Mouse (Mus musculus) bone marrow macrophage, adult 2 months (primary cell): ENCODE data around the gene Gm7030. TPM values are rescaled to one million over a fixed set of nuclear protein-coding genes. Genes with fewer than 3 reads are reported as not detected.
"Not testable (repeated sequence)": the region's sequence is repeated elsewhere in the genome, so short reads cannot be mapped to it uniquely, and the experiment has no call there.

Experiments used
- H3K27ac ChIP-seq: 2 replicates; pipeline ENCODE4 v1.5.1; 2012; ENCODE audit warnings: low read depth, low read length; ENCODE audit not compliant: insufficient read depth
- H3K4me1 ChIP-seq: 2 replicates; pipeline ENCODE4 v1.6.1; 2012; ENCODE audit warnings: low read length; ENCODE audit not compliant: control insufficient read depth, insufficient read depth
- H3K4me3 ChIP-seq: 2 replicates; pipeline ENCODE4 v1.5.1; 2012; ENCODE audit warnings: mild to moderate bottlenecking, low read length, moderate library complexity; ENCODE audit not compliant: insufficient read depth
- CTCF ChIP-seq: IDR thresholded peaks from 2 replicates; pipeline ENCODE4 v1.5.1; 2012; ENCODE audit warnings: low read depth, mild to moderate bottlenecking, low read length, moderate library complexity
- POLR2A ChIP-seq: IDR thresholded peaks from 2 replicates; pipeline ENCODE4 v1.6.1; 2012; ENCODE audit warnings: mild to moderate bottlenecking, low read depth, low read length, borderline replicate concordance
- polyA plus RNA-seq: library from polyadenylated mRNA; stranded (reverse); fragments of >200 nt; gene quantifications from 2 replicates; pipeline ENCODE4 v1.2.4, GENCODE M21; 2012; ENCODE audit not compliant: missing spikeins, insufficient read depth, insufficient read length

The Gm7030 gene
- polyA plus RNA-seq, 1 experiment = not detected

DNA sequence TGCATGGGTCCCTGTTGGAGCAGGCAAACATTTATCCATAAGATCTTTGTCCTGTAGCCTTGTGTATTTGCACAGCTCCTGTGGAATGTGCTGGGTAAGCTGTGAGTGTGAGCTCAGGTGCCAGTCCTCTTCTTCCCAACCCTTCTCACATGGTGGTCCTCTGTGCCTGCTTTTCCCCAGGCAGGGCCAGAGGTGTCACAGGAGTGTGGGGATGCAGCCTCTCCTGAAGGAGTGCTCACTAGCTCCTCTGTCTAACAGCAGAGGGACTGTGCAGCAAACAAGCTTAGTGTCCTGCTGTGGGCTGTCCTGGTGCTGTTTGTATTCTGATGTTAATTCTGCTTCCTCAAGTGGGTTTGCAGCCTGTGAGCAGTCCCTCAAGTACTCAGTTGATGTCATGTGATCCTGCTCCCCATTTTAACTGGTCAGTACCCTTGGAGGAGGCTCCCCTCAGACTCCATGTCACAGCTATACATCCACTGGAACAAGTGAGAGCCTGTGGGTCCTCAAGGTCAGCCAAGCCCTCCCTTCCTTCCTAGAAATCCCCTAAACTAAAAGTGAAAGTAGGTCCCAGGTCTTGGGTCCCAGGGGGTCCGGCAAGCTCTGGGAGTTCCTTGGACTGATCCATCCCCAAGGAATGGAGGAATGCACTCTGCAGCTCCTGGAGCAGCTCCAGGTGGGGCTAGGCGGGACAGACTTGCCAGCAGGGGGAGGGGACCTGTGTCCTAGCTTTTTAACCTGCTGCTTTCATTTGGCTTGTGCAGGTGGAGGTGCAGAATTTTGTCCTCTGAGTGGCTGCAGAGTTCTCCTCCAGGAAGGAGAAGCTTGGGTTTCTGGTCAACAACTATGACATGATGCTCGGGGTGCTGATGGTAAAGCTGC, 25.3 kb upstream of the Gm7030 start:
- Histone ChIP-seq H3K4me1 (no peaks in the 10 kb centered on the region), H3K27ac (no peak overlapping the region), H3K4me3 (no peak overlapping the region)
- TF ChIP-seq CTCF (no peak), POLR2A (no peak)

- H3K27ac ChIP-seq, H3K4me1 ChIP-seq, H3K4me3 ChIP-seq: not testable (repeated sequence)
These were observed 22.0 kb upstream of the Gm7030 start for GRCm38 (mm10) chr17:36151200-36151599.

DNA sequence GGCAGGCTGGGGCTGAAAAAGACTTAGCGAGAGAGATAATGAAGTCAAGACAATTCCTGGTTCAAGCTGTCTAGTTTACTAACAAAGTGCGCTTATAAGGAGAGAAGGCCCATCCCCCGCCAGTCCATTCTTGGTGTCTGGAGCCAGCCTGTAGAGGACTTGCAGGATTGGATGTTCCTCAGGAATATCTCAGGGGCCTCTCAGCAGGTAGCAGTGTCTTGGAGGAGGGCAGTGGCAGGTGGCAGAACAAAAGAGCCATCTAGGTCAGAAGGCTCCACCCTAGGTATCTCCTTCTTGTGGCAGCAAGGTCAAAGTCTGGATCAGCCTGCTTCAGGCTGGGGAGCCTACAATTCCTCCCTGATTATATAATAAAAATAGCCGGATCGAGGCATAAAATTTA, 19.2 kb upstream of the Gm7030 start:
- not testable (repeated sequence) for H3K4me3 ChIP-seq, H3K27ac ChIP-seq, H3K4me1 ChIP-seq

DNA sequence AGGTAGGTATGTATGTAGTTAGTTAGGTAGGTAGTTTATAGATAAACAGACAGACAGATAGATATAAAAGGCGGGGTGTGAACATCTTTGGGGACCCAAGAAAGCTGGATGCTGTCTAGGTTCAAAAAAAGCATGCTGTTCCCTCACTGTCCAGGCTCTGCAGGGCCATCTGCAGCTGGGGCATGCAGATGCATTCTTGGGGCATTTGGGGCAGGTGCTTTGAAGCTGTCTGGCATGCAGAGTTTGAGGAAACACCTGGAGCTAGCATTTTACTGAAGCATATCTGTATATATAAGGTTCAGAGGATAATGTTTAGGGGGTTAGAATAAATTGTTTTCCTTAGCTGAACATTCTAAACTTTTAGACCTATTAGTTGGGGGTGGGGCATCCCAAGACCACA, 17.7 kb upstream of the Gm7030 start:
- not testable (repeated sequence) for H3K27ac ChIP-seq, H3K4me3 ChIP-seq, H3K4me1 ChIP-seq

GRCm38 (mm10) chr17:36145861-36146156, 16.6 kb upstream of the Gm7030 start:
- not testable (repeated sequence) for H3K4me1 ChIP-seq, H3K27ac ChIP-seq
- peak overlapping the region; percentile 56 for H3K4me3 ChIP-seq

GRCm38 (mm10) chr17:36145111-36145860, 16.1 kb upstream of the Gm7030 start:
- peak overlapping the region; percentile 56 for H3K4me3 ChIP-seq
- 0 out of 2 replicates have a peak, but pooled peaks cover 2% of the 10 kb centered on the region for H3K4me1 ChIP-seq
- TF ChIP-seq POLR2A (no peak), CTCF (no peak)
- H3K27ac ChIP-seq = no peak overlapping the region

DNA sequence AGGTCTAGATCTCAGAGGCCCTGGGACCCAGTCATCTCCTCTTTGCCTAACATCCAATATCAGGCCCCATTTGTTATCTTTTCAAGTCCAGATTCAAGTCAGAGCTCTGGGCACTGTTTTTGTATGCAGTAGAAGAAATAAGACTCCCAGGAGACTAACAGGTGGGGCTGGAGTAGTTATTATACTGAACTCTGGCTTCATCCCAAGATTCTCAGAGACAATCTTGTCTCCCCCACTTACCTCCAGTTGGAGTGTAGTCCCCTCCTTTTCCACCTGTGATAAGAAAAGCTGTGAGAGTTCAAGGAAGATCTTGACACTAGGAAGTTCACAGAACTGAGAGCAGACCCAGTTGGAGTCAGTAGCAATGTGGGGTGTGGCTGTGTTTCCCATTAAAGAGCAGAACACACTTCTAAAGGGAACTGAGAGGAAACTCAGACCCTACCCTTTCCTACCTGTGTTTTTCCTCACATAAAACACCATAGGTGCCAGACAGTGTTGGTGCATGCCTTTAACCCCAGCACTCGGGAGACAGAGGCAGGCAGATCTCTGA, 7.1 kb upstream of the Gm7030 start:
- not testable (repeated sequence) for H3K27ac ChIP-seq, H3K4me3 ChIP-seq, H3K4me1 ChIP-seq

DNA sequence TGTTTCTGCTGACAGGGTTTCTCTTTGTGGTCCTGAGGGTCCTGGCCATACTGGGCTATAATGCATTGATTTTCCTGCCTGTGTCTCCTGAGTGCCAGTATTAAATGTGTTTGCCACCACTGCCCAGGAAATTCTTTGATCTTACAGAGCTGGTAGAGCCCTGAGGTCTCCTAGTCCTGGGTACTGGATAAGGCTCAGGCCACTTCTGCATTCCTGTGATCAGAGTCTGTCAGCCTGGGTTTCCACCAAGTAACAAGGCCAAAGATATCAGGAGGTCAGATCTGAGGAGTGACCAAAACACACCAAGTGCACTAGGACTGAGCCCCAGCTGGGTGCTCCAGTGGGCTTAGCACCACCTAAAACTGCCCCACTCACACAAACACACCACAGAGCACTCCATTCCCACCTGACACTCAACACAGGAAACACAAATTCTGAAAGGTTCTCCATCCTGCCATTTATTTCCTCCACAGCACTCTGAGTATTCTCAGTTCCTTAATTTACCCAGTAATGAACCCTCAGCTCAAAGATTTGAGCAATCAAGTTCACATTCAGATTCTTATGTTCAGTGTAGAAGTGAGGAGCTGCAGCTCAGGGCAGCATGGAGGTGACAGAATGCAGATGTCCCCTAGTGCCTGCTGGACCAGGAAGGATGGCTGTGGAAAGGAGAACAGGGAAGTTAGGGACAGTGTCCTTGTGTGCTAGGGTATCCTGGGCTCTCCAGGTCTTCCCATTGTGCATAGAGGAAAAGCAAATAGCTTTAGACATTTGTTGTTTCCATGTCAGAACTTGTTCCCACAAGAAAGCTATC, 6.4 kb upstream of the Gm7030 start:
- not testable (repeated sequence) for H3K27ac ChIP-seq, H3K4me3 ChIP-seq, H3K4me1 ChIP-seq

GRCm38 (mm10) chr17:36131516-36132265, 2.5 kb upstream of the Gm7030 start:
- Histone ChIP-seq H3K4me1 (peaks cover 7% of the 10 kb centered on the region), H3K4me3 (no peak overlapping the region), H3K27ac (no peak overlapping the region)
- TF ChIP-seq CTCF = no peak
- TF ChIP-seq POLR2A = no peak

DNA sequence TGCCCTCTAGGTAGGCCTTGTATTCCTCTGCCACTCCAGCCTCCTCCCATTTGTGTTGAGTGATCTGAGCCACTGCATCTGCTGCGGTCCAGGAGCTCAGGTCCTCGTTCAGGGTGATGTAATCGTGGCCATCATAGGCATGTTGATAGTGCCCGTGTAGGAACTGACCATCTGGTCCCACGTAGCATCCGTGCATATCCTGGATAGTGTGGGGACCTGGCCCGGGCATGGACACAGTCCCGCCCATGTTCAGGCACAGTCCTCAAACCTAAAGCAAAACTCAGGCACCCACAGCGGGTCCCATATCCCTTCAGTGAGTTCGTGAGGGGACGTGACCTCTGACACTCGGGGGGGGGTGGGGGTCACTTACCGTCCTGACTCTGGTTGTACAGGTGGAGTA, 700 bp downstream of the Gm7030 start:
- H3K4me1 ChIP-seq, H3K4me3 ChIP-seq, H3K27ac ChIP-seq: not testable (repeated sequence)

DNA sequence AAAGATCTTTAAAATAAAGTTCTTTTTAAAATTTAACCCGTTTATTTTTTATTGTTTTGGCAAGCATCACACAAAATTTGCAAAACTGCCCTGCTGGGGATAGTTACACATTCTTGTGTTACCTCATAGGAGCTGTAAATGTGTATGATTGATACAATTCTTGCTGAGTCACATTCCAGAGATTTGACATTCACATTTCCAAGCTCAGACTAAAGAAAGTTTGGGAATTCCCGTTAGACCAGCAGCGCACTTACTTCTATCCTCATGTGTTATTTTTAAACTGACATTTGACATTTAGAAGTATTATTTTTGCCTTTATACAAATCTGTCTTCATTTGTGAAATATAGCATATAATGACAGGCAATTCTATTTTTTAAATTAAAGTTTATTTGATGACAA, 5.1 kb downstream of the Gm7030 start:
- peaks cover 17% of the 10 kb centered on the region for H3K4me1 ChIP-seq

GRCm38 (mm10) chr17:36121352-36122020, 7.7 kb downstream of the Gm7030 start, which contains the start of gene Gm19684:
TSS of gene Gm19684 (plus strand) at chr17:36121678.
- Histone ChIP-seq H3K4me1 (peaks cover 17% of the 10 kb centered on the region), H3K4me3 (peak within 1 kb of the TSS; percentile 48), H3K27ac (peak within 1 kb of the TSS; percentile 34; the same call in 1 of the 2 replicates)

More for the DNA sequence above, 5.1 kb downstream of the Gm7030 start:
- not testable (repeated sequence) for H3K4me3 ChIP-seq, H3K27ac ChIP-seq

- Histone ChIP-seq H3K4me1 (peaks cover 17% of the 10 kb centered on the region), H3K4me3 (peak overlapping the region; percentile 47)
- not testable (repeated sequence) for H3K27ac ChIP-seq
These were observed 8.4 kb downstream of the Gm7030 start for GRCm38 (mm10) chr17:36120839-36121238.
